Mouse (Mus musculus) heart, adult 2 months (tissue): ENCODE measurements around the gene Slc25a1. TPM values are rescaled to one million over a fixed set of nuclear protein-coding genes. Genes with fewer than 3 reads are reported as not detected.

Source experiments
- DNase-seq, 2 experiments: peaks; one replicate each; pipeline ENCODE4 v3.0.0; 2021
- H3K27ac ChIP-seq: fragments of 200-600 bp; 2 replicates; pipeline ENCODE4 v1.8.1; 2022
- H3K27me3 ChIP-seq: fragments of 200-500 bp; 2 replicates; pipeline ENCODE4 v1.6.1; 2012; ENCODE audit warnings: mild to moderate bottlenecking, low read length, inconsistent platforms, mixed read lengths; ENCODE audit not compliant: control insufficient read depth, insufficient read depth
- H3K36me3 ChIP-seq: fragments of 200-500 bp; 2 replicates; pipeline ENCODE4 v1.6.1; 2012; ENCODE audit warnings: low read length, inconsistent platforms; ENCODE audit not compliant: control insufficient read depth, insufficient read depth
- H3K4me1 ChIP-seq: fragments of 200-500 bp; 2 replicates; pipeline ENCODE4 v1.6.1; 2011; ENCODE audit warnings: low read length; ENCODE audit not compliant: control insufficient read depth, insufficient read depth
- H3K4me3 ChIP-seq: fragments of 200-600 bp; 2 replicates; pipeline ENCODE4 v1.8.1; 2022
- H3K79me2 ChIP-seq: fragments of 200-500 bp; replicated peaks from 2 replicates; pipeline ENCODE4 v1.6.1; 2012; ENCODE audit warnings: mild to moderate bottlenecking, inconsistent platforms, low read length, moderate library complexity, mixed read lengths; ENCODE audit not compliant: control insufficient read depth, insufficient read depth
- H3K9ac ChIP-seq: fragments of 200-500 bp; 2 replicates; pipeline ENCODE4 v1.6.1; 2012; ENCODE audit warnings: low read depth, mild to moderate bottlenecking, control low read depth, inconsistent platforms, low read length, mixed read lengths
- CTCF ChIP-seq: fragments of 200-600 bp; IDR thresholded peaks from 2 replicates; pipeline ENCODE4 v1.8.1; 2022; ENCODE audit warnings: antibody characterized with exemption, mild to moderate bottlenecking, moderate library complexity
- EP300 ChIP-seq: fragments of 200-500 bp; IDR thresholded peaks from 2 replicates; pipeline ENCODE4 v1.6.1; 2011; ENCODE audit warnings: low read depth, low read length, control low read depth; ENCODE audit not compliant: insufficient read depth
- POLR2A ChIP-seq: fragments of 200-500 bp; IDR thresholded peaks from 2 replicates; pipeline ENCODE4 v1.6.1; 2011; ENCODE audit warnings: mild to moderate bottlenecking, low read depth, low read length, control low read depth; ENCODE audit not compliant: insufficient read depth
- WGBS: fragments of 180-500 bp; shearing (Covaris S2); methylation state at CpG from one replicate; pipeline ENCODE4 v1.1.7; 2018; 5-methylcytosine and 5-hydroxymethylcytosine counted together
- intact Hi-C: fragments of 180-260 bp; cut with DNase I; formaldehyde crosslinking; loops from one replicate; pipeline ENCODE4 v1.15.1; 2025
- polyA plus RNA-seq: library from polyadenylated mRNA; depleted of rRNA; stranded (reverse); fragments of >200 nt; gene quantifications from 2 replicates; pipeline ENCODE4 v1.2.3, GENCODE M21; 2012; rRNA removed
- total RNA-seq, 2 experiments: library from RNA; stranded (reverse); gene quantifications; 2 replicates each; pipeline ENCODE4 v1.2.3; 2021

Gene Slc25a1
- total and polyA plus RNA-seq, 3 experiments: 6.8 to 65.5 (median 7.3) TPM

- Histone ChIP-seq H3K4me3 (no peak overlapping the region), H3K9ac (no peak overlapping the region), H3K27ac (no peak overlapping the region), H3K79me2 (peaks cover 33% of the 10 kb centered on the region), H3K36me3 (peaks cover 5% of the 10 kb centered on the region), H3K4me1 (peaks cover 16% of the 10 kb centered on the region), H3K27me3 (no peaks in the 10 kb centered on the region)
- DNase-seq: no peak
- TF ChIP-seq EP300 (no peak), CTCF (no peak), POLR2A (no peak)
- intact Hi-C loops: no loop called here
These were observed 45.8 kb downstream of the Slc25a1 start for GRCm38 (mm10) chr16:17882196-17882595.

- Histone ChIP-seq H3K36me3 (peaks cover 5% of the 10 kb centered on the region), H3K27ac (no peak overlapping the region), H3K79me2 (peaks cover 27% of the 10 kb centered on the region), H3K27me3 (no peaks in the 10 kb centered on the region), H3K4me3 (no peak overlapping the region), H3K9ac (no peak overlapping the region), H3K4me1 (peaks cover 16% of the 10 kb centered on the region)
- no peak for DNase-seq
- intact Hi-C loops: no loop called here
- 83% methylated on average over 4 of the region's 4 CpGs for WGBS
- TF ChIP-seq EP300 (no peak), CTCF (no peak), POLR2A (no peak)
These were observed 48.4 kb downstream of the Slc25a1 start for GRCm38 (mm10) chr16:17879571-17879970.

GRCm38 (mm10) chr16:17876096-17876495, 51.9 kb downstream of the Slc25a1 start:
- Histone ChIP-seq H3K27me3 (no peaks in the 10 kb centered on the region), H3K9ac (no peak overlapping the region), H3K79me2 (peaks cover 14% of the 10 kb centered on the region), H3K27ac (no peak overlapping the region), H3K36me3 (peaks cover 2% of the 10 kb centered on the region; the same call in 1 of the 2 replicates), H3K4me3 (no peak overlapping the region), H3K4me1 (peaks cover 4% of the 10 kb centered on the region)
- 98% methylated on average over 1 of the region's 1 CpGs for WGBS
- TF ChIP-seq POLR2A (no peak), CTCF (no peak), EP300 (no peak)
- DNase-seq: no peak
- intact Hi-C loops: no loop called here

Other genes with a start within 250 kb of the Slc25a1 start
- 10 to 100 TPM; 21.5 to 24.9 TPM for gene Med15, start 195.3 kb downstream of the Slc25a1 start, total RNA-seq
- 37.3 and 44.3 TPM in 2 replicates for gene Med15, start 195.3 kb downstream of the Slc25a1 start, polyA plus RNA-seq
- gene Klhl22, start 168.6 kb downstream of the Slc25a1 start, total RNA-seq: 10 to 100 TPM; 17.3 to 18.6 TPM
- 23.6 and 30.2 TPM in 2 replicates for gene Klhl22, start 168.6 kb downstream of the Slc25a1 start, polyA plus RNA-seq
- gene Scarf2, start 130.9 kb downstream of the Slc25a1 start, total RNA-seq: 1 to 10 TPM; 4.1 to 5.2 TPM
- 10.8 and 13.4 TPM in 2 replicates for gene Scarf2, start 130.9 kb downstream of the Slc25a1 start, polyA plus RNA-seq
- gene B830017H08Rik, start 95.1 kb downstream of the Slc25a1 start, total RNA-seq: not detected
- not detected in 2 replicates for gene B830017H08Rik, start 95.1 kb downstream of the Slc25a1 start, polyA plus RNA-seq
- gene Car15, start 89.9 kb downstream of the Slc25a1 start, total RNA-seq: 1 to 10 TPM; 1.6 to 2.9 TPM
- gene Car15, start 89.9 kb downstream of the Slc25a1 start, polyA plus RNA-seq: 4.6 and 5.2 TPM in 2 replicates
- under 1 TPM; 0.20 to 0.31 TPM for gene Gm20518, start 36.5 kb downstream of the Slc25a1 start, total RNA-seq
- 0.68 and 1.1 TPM in 2 replicates for gene Gm20518, start 36.5 kb downstream of the Slc25a1 start, polyA plus RNA-seq
- gene Tssk1, start 34.0 kb downstream of the Slc25a1 start, total RNA-seq: under 1 TPM; 0.16 TPM
- gene Tssk1, start 34.0 kb downstream of the Slc25a1 start, polyA plus RNA-seq: 0.27 and 0.29 TPM in 2 replicates
- 10 to 100 TPM; 46.5 to 55.7 TPM for gene Dgcr2, start 29.7 kb downstream of the Slc25a1 start, total RNA-seq
- 64.3 and 77.9 TPM in 2 replicates for gene Dgcr2, start 29.7 kb downstream of the Slc25a1 start, polyA plus RNA-seq
- not detected for gene Tssk2, start 29.6 kb downstream of the Slc25a1 start, total RNA-seq
- 0.33 and 0.44 TPM in 2 replicates for gene Tssk2, start 29.6 kb downstream of the Slc25a1 start, polyA plus RNA-seq
- gene Ess2, start 16.9 kb downstream of the Slc25a1 start, total RNA-seq: 1 to 10 TPM; 8.0 to 8.3 TPM
- 11.4 and 12.6 TPM in 2 replicates for gene Ess2, start 16.9 kb downstream of the Slc25a1 start, polyA plus RNA-seq
- gene Gsc2, start 13.2 kb downstream of the Slc25a1 start, total RNA-seq: not detected
- not detected in 2 replicates for gene Gsc2, start 13.2 kb downstream of the Slc25a1 start, polyA plus RNA-seq
- not detected for gene Vpreb2, start 52.2 kb upstream of the Slc25a1 start, total RNA-seq
- not detected in 2 replicates for gene Vpreb2, start 52.2 kb upstream of the Slc25a1 start, polyA plus RNA-seq
- 10 to 100 TPM; 41.4 TPM for gene Dgcr6, start 124.6 kb upstream of the Slc25a1 start, total RNA-seq
- gene Dgcr6, start 124.6 kb upstream of the Slc25a1 start, polyA plus RNA-seq: 46.7 and 48.8 TPM in 2 replicates
- gene Prodh, start 162.0 kb upstream of the Slc25a1 start, total RNA-seq: 10 to 100 TPM; 18.8 to 23.4 TPM
- gene Prodh, start 162.0 kb upstream of the Slc25a1 start, polyA plus RNA-seq: 46.7 and 57.9 TPM in 2 replicates
- gene Rtn4r, start 199.4 kb upstream of the Slc25a1 start, total RNA-seq: 1 to 10 TPM; 2.3 to 9.8 TPM
- 31.9 and 57.8 TPM in 2 replicates for gene Rtn4r, start 199.4 kb upstream of the Slc25a1 start, polyA plus RNA-seq